Mouse (Mus musculus) CD4-positive, CD25-positive, alpha-beta regulatory T cell, adult 2 months (primary cell): ENCODE data around the gene Mybpc2.
A peak's percentile ranks its signal among the peaks of the same experiment; 100 is the strongest.

Experiments
- DNase-seq: peaks from one replicate; pipeline ENCODE4 v3.0.0-alpha.2; 2012; ENCODE audit warnings: low read depth, low spot score

The Mybpc2 gene

DNA sequence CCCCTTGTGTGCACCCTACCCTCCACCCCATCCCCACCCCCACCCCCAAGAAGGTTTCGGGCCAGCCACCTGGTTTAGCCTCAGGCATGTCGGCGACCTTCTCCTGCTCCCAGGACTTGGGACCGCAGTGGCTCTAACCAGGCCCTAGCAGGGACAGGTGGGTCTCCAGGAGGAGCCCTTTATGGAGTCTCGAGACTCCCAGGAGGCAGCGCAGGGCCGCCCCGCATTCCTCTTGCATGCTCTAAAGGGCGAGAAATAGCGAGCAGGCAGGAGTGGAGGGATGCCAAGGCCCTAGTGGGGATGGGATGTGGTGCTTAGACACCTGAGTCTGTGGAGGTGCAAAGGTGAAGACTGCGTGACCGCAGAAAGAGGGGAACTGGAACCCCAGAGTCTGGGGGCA, at the start of gene Mybpc2:
Gene Mybpc2 (minus strand): TSS at position 155 of the 400 bp plus-strand sequence.
- DNase-seq, result no peak

DNA sequence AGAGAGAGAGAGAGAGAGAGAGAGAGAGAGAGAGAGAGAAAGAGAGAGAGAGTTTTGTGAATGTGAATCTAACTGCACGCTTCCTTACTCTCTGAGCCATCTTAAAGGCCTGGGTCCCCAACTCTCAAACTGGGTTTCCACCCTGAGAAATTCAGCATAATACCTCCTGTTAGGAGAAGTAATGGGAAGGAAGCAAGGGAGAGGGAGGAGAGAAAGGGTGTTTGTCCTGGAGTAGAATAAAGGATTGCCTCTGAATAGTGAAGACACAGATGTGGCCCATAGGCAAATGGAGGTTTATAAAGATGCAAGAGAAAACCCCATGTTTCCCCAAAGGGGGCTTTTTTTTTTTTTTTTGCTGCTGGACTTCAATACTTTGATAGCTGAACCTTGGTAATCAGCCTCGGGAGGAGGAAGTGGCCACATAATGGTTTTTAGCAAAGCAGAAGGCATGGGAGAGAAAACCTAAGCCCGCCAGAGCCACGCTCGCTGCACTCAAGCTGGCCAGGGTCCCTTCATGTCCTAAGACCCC, 48.6 kb upstream of the Mybpc2 start:
- DNase-seq, result no peak

DNA sequence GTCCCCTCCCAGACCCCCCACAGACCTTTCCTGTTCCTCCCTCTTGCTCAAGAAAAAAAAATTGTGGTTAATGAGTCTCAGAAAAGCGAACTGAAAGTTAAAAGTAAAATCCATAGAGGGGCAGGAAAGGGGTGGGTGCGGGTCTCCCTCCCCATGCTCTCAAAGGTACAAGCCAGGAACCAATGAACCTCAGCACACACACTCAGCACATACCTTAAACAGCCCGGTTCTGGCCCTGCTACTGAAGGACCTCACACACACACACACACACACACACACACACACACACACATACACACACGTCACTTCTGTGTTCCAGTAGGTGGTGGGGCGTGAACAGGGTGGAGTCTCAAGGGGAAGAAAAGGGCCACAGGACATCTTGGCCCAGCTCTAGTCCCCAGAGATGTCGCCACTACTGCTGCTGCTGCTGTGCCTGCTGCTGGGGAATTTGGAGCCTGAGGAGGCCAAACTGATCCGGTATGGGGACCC, 47.8 kb upstream of the Mybpc2 start, which contains the start of gene Napsa:
Gene Napsa (plus strand): TSS at position 168 of the 489 bp plus-strand sequence.
- no peak for DNase-seq

DNA sequence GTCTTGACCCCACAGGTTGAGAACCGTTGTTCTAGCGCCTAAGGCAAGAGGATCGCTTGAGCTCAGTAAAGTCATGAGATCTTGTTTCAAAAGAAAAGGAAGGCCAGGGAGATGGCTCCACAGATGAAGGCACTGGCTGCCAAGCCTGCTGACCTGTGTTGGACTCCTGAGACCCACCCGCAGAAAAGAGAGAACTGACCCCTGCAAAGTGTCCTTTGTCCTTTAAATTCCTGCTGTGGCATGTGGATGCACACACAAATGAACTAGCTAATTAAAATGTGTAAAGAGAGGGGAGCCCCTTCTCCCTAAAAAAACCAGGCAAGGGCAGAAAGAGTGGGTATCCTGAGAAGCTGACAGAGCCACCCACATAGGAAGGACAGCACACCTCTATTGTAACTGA, 47.4 kb upstream of the Mybpc2 start:
- DNase-seq, result no peak

DNA sequence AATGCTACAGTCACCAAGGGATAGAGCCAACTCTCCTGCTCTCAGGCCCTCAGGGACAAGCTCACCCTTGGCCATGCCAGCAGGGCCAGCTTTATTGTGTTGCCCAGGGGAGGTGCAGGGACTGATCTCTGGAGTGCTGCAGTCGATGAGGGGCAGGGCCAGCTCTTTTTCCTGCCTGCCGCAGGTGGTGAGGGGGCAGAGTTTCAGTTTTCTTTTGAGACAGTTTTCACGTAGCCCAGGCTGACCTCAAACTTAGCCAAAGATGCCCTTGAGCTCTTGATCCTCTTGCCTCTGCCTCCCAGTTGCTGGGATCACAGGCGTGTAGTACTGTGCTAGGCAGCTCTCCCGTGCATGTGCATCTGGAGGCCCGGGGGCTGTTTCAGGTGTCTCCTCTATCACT, 46.5 kb upstream of the Mybpc2 start:
- no peak for DNase-seq

DNA sequence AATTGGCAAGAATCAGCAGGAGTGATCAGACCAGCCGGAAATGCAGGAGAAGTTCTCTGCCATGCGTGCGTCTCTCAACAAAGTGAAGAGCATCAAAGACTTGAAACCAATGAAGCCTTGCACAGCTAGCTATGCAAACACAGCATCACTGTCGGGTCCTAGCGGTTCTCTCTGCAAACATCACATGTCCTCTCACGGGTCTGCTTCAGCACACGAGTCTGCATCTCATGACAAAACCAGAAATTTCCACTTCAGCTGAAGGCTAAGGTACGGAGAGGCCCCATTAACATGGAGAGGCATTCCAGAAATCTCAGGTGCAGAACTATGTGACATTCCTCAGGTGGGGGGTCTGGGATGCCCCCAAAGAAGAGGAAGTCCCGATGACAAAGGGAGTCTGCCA, 44.3 kb upstream of the Mybpc2 start:
- no peak for DNase-seq

DNA sequence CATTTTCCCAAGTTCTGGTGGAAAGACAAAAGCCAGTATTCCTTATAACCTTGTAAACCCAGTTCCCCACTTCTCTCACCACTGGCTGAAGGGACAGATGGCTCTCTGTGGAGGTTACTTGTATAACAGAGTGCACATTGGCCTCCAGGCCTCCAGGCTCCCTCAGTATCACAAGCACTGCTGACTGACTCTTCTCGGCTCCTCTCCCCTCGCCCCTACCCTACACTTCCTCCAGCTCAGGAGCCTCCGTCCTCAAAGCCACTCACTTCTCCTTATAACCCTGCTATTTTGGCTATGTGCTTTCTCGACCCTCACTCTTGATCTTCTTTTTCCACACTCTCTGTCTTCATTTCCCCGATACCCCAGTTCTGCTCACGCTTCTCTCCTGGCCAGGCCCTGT, 41.0 kb upstream of the Mybpc2 start:
- DNase-seq, result no peak

DNA sequence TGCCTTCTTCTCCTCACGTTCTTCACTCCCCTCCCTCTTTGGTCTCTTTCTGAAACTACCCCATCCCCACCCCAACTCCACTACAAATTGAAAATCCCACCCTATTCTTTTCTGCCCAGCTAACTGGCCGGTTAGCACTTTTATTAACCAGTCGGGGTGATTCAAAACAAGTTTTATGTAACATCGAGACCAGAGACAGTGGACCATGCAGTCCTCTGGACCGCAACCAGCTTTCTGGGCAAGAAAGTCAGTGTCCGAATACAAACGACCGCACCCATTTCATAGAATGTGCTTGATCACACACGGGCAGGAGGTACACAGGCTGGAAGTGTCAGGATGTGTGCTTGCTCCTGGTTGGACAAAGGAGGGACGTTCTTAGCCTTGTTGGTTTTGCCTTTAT, 40.0 kb upstream of the Mybpc2 start:
- no peak for DNase-seq

DNA sequence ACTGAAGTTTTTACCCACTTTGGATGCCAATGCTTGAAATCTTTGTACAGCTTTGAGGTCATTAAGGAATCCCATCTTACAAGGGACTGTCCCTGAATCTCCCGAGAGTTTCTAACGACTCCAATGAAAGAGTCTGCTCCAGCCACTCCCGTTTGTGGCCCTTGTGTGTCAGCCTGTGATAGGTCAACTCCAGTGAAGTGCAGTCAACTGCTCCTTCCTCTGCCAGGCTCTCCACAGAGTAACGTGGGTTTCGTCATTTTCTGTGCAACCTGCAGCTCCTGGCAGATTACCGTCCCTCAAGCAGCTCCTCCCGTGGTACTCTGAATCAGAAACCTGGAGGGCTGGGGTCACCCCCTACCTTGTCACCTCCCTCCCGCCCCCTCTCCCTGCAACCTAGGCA, 38.8 kb upstream of the Mybpc2 start:
- DNase-seq, result no peak

DNA sequence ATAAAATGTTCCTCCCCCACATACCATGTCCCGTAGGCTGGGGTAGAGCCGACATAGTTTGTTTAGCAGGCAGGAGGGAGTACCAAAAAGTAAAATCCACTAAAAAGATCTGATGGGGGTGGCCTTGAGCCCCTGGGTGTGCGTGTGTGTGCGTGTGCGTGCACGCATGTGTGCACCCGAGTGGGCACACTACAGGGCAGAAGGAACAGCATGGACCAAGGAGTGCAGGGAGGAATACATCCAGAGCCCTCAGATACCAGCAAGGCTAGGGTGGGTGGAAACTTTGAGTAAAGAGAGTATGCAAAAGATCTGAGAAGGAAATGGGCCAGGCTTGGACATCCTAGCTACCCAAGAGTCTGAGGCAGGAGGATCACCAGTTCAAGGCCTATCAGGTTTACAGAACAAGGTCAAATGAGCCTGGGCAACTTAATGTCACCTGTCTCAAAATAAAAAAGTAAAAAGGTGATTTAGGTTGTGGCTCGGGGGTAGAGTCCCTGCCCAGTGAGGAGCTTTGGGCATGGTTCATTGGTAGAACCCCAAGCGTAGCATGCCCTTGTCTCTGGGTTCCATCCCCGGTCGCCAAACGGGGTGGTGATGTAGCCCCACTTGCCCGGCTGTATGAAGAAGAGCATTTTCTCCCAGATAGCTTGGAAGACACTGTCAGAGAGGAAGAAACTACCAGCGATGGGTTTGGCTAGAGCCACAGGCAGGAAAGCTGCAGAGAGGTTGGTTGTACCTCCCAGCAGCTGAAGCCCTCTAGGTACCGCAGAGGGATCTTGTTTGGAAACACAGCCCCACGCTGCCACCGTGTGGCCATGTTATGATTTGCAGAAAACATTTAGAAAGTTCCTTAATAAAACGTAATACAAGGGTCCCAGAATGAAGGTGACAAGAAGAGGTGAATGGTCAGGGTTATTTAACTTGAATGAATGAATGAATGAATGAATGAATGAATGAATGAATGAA, 36.3 kb upstream of the Mybpc2 start:
- peak; percentile 91 for DNase-seq

DNA sequence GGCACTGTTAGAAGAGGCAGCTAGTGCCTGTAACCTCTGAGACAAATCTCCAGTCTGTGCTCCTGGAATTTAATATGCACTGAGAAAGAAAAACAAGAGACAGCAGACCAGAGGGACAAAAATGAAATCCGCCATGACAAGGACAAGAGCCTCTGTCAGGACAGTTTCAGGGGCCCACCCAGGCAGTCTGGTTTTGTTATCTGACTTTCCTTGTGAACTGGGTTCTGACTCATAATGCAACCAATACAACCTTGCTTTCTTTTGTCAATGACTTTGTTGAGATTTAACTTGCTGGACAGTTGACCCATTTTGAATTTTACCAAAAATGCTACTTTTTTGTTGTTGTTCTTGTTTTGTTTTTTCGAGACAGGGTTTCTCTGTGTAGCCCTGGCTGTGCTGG, 33.2 kb upstream of the Mybpc2 start:
- no peak for DNase-seq

DNA sequence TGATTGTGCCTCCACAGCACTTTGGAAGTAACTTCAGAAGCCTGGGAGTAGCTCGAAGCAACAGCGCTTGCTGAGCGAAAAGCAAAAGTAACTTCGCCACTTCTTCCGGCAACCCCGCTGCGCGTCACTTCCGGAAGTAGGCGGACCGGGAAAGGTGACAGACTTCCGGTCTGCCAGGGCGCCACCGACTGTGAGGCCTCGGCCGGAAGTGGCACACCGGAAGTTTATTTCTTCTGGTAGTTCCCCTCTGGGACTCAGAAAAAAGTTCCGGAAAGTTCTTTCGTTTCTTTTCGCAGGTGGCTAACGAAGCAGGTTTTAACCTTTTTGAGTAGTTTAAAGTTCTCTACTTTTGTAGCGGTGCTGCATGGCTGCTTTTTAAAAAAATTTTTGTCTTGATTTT, 29.4 kb upstream of the Mybpc2 start, which contains the start of gene Nr1h2:
Gene Nr1h2 (minus strand): TSS at position 126 of the 400 bp plus-strand sequence.
- DNase-seq, result peak; percentile 98

DNA sequence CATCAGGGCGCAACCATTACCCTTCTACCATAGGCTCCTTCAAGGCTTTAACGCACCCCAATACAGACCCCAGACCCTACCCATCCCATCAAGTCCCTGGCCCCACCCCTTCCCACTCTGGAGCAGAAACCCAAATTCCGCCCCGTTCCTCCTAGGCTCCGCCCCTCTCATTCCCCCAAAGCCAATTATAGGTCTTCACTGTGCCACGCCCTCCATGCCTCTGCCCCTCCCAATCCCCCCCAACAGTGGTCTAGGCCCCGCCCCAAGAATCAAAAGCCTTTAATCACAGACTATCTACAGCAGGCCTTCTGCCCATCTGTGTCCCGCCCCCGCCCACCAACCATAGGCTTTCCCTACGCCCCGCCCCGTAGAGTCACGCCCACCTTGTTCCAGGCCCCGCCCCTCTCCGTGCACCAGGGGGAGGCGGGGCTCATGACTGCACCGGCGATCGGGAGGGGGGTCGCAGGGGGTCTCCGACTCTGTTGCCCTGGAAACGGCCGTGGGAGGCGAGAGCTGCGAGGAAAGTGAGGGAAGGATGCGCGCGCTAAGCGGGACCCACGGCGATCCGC, 28.8 kb upstream of the Mybpc2 start:
- peak; percentile 88 for DNase-seq

DNA sequence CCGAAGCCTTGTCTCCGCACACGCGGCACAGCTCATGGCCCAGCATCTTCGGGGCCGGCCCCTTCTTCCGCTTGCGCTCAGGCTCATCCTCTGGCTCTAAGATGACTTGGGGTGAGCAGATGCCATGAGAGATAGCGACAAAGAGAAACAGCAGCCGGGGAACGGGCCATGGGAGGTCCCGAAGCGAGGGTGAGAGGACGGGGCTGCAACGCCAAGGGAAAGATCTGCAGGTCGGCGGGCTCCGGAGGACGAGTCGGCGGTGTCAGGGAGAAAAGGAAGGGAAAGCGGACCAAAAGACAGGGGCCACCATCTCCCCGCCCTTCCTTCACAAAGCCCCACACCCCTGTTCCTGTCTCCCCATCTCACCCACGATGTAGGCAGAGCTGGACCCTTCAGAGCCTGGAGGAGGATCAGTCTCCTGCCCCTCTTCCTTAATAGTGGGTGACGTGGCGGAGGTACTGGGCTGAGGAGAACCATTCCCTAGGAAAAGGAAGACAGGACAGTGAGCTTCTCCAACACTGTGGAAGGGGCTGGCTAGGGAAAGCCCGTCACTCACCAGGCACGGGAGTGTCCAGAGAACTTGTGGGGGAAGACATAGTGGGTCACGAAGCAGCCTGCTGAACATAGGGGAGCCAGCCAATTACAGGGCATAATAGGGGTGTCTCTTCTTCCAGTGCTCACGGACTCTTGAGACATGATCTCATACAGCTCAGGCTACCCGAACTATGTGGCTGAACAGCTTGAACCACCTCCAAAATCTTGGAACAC, 27.9 kb upstream of the Mybpc2 start:
- no peak for DNase-seq

DNA sequence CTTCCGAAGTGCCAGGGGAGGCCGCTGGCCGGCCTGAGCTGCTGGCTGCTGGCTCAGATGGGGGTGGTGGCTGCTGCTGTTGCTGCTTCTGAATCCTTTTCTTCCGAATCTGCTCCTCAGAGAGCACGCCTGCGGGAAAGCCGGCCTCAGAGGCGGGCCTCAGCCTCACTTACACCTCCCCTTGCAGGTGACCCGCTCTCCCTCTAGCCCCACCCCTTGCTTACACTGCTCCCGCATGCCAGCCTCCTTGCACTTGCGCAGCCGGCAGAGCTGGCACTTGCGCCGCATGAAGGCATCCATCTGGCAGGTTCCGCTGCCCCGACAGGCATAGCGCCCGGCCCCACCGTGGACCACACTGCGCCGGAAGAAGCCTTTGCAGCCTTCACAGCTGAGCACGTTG, 27.3 kb upstream of the Mybpc2 start:
- no peak for DNase-seq

DNA sequence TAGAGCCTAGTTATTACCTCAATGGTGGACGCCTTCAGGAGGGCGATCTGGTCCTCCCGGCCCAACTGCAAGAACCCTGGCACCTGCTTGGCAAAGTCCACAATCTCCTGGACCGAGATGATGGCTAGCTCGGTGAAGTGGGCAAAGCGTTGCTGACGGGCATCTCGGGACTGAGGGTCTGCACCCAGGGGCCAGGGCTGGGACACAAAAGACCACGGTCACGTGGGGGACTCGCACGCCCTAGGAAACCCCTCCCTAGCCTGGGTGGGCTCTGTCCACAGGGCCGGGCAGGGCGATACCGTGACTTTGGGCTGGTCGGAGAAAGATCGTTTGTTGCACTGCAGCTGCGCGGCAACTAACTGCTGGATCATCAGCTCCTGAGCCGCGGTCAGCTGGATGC, 26.8 kb upstream of the Mybpc2 start:
- no peak for DNase-seq

DNA sequence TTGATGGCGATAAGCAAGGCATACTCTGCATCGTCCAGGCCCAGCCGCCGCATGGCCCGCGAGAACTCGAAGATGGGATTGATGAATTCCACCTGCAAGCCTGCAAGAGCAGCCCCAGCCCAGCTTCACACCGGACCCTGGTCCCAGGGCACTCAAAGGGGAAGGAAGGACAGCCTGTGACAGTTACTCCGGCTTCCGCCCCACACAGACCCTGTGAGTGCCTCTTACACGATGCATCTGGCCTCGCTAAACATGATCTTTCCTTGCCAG, 25.9 kb upstream of the Mybpc2 start:
- no peak for DNase-seq

DNA sequence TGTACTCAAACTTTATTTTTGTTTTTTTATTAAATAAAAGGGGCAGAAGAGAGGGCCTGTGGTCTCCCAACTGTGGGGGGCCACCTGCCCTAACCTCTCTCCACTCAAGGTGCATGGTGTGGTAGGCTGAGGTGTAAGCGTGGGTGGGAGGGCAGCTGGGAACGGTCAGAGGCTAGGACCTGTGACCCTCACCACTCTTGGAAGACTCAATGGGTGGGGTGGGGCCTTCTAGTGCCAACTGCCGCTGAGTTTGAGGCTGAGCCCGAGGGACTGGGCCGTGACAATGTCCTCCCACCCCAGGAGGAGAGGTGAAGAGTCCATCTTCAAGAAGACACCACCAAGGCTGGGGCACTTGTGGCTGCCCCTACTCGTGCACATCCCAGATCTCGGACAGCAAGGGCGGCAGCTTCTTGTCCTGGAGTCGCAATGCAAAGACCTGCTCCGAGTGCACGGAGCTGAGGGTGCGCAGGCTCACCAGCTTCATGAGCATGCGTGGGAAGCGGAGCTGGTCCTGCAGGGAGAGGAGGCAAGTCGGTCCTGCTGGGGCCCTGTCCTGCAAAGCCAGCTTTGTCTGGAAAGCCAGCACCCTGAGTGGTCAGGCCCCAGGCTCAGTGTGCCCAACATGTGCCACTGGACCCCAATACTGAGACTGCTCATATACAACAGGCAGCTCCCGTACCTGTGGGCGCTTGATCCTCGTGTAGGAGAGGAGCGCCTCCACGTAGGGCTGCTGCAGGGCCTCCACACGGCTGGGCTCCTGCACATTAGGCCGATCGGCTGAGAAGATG, 25.4 kb upstream of the Mybpc2 start:
- DNase-seq, result no peak

DNA sequence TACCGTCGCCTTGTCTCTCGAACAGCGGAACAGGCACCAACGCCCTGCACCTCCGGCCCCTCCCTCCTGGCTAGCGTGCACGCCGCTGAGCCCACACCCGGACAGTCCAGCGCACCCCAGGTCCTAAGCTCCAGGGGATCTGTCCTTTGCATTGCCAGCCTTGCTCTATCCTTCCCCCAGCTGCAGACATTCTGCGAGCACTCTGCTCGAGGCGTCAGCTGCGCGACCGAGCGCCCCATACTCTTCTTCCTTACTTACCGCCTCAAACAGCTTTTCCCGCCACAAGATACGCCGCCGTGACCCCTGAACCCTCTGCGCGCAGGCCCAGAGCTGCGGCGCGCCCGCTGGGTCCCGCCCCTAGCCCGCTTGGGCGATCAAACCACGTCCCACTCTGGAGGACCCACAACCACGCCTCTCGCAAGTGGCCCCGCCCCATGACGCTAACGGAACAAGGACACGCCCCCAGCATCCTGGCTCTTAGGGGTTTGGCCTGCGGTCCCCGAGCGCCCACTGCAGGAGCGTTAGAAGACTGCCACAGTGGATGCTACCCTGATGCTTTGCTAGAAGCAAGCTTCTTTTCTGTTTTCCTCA, 24.1 kb upstream of the Mybpc2 start, which contains the start of gene Pold1:
Gene Pold1 (minus strand): TSS at position 353 of the 591 bp plus-strand sequence.
- DNase-seq, result peak; percentile 100

DNA sequence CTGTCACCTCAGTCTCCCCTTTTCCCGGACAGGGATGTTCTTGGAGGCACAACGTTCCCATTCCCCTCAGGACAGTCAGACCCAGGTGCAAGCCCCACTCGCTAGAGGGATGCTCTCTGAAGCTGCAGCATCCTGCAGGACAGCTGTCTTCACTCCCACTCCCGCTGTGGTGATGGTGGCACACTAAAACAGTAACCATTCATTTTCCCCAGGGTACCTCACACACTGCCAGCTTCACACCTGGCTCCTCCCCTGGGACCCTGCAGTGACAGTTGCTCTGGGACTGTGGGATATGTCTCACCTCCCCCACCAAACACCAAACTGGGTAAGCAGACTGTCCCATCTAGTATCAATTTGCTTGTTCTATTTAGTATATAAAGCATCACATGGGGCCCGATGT, 23.3 kb upstream of the Mybpc2 start:
- DNase-seq, result no peak

DNA sequence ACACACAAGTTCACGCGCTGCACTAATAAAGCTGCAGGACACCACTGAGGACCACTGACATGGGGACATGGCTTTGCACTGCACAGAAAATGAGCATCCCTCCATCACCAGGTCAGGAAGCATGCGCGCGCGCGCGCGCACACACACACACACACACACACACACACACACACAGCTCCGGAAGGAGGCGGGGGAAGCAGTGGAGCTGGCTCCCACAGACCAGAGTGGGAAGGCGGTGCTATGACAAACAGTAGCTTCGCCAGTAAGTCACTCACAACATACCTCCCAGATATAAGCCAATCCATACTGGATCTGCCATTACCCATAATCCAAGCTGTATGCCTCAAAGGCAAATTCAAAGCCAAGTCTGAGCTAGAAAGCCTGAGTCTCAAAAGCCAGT, 22.6 kb upstream of the Mybpc2 start:
- peak; percentile 48 for DNase-seq
